Mouse (Mus musculus) stomach, postnatal 0 days (tissue): Measurements from ENCODE around the gene Vps11.

ENCODE experiments used
- CTCF ChIP-seq: IDR thresholded peaks from 2 replicates; pipeline ENCODE4 v1.5.1; 2016; ENCODE audit warnings: antibody characterized with exemption, low read depth, mild to moderate bottlenecking, moderate library complexity
- EP300 ChIP-seq: optimal IDR thresholded peaks from 2 replicates; pipeline ENCODE3; 2016; ENCODE audit warnings: antibody characterized with exemption

GRCm38 (mm10) chr9:44387221-44387620 lies 25.8 kb upstream of the Vps11 start:
- TF ChIP-seq CTCF (no peak), EP300 (no peak)
